Comparison of ENCODE assay signal across 14 mouse cellular contexts in the genomic region with DNA sequence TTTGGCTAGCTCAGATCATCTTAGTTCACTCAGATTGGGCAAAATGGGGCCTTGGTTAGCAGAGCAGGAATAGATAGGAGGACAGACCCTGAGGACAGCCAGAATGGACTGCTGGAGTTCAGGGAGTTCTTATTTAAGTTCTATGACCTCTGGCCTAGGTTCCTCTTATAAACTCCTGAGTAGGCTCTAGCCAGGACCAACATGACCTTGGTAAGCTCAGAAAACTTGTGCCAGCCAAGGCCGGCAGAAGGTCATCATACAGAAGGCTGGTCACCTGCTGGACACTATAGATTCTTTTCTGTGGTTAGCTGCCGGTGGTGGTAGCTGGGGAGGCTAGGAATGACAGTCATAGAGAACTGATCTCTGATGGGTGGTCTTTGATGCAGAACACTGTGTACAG. TPM values are rescaled to one million over a fixed set of nuclear protein-coding genes. Genes with fewer than 3 reads are reported as not detected.
"Had no signal": no experiment of that assay in that cellular context is flagged by ENCODE, and none has a peak within 500 bp of the region (broad histone marks: within the 10 kb centered on the region; RNA-seq: fewer than 3 reads in every experiment).

No protein-coding gene starts in this region.

- H3K9me3 ChIP-seq: limb, embryonic 15.5 days; liver, embryonic 12.5 days; midbrain, embryonic 10.5 days; neural tube, embryonic 15.5 days had no signal

- H3K27me3 ChIP-seq: limb, embryonic 15.5 days; neural tube, embryonic 15.5 days had no signal

- H3K36me3 ChIP-seq: limb, embryonic 15.5 days; liver, embryonic 12.5 days; midbrain, embryonic 10.5 days had no signal

- H3K4me3 ChIP-seq: limb, embryonic 15.5 days; liver, embryonic 12.5 days; midbrain, embryonic 10.5 days; myocyte; neural tube, embryonic 15.5 days had no signal

- H3K4me2 ChIP-seq: limb, embryonic 15.5 days; liver, embryonic 12.5 days; lung, embryonic 14.5 days; neural tube, embryonic 15.5 days had no signal

- H3K27ac ChIP-seq: limb, embryonic 15.5 days; liver, embryonic 12.5 days; neural tube, embryonic 15.5 days had no signal

- DNase-seq: layer of hippocampus, adult 9-11 months; layer of hippocampus, postnatal 36 days; lung, embryonic 14.5 days; midbrain, embryonic 14.5 days; spleen, adult 18-20 months; thymus, adult 18-20 months; thymus, postnatal 14 days had no signal

- H3K9ac ChIP-seq: limb, embryonic 15.5 days; liver, embryonic 12.5 days; lung, embryonic 14.5 days; neural tube, embryonic 15.5 days had no signal

- H3K4me1 ChIP-seq: limb, embryonic 15.5 days; liver, embryonic 12.5 days; neural tube, embryonic 15.5 days had no signal

- ATAC-seq: liver, embryonic 12.5 days had no signal

RNA-seq across cellular contexts. Expression of gene Perm1, which starts 0.5 kb away (rescaled TPM):
- total RNA-seq: megakaryocyte, adult 5-6 weeks had no signal

RNA-seq across cellular contexts. Expression of gene Isg15, which starts 15.6 kb away (rescaled TPM):
- polyA plus RNA-seq: lung, embryonic 14.5 days; neural tube, embryonic 11.5 days had no signal
